Mouse (Mus musculus): ENCODE measurements around the gene Hoxb3. TPM values are rescaled to one million over a fixed set of nuclear protein-coding genes. Genes with fewer than 3 reads are reported as not detected.
A peak's percentile ranks its signal among the peaks of the same experiment; 100 is the strongest.

Gene Hoxb3
- polyA plus RNA-seq (2014; fragmentation: Nextera tagmentation; extraction: Ambion mirVana): 0.81 and 1.1 TPM in 2 replicates

DNA sequence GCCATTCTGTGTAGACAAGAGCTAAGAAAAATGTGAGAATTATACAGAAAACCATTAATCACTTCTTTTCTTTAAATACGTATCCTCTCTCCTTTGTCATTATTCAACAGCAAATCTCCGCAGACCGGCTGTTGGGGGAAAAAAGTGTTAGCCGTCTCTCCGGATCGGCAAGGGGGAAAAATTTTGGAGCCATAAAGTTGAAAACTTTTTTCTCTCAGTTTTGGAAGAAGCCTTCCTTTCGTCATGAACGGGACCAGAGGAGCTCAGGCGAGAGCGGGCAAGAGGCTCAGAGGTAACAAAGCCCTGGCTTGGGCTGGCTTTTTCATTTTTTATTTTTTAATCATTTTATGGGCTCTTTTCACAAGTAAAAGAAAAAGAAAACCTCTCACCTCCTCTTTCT lies at the start of gene Hoxb3:
TSS of gene Hoxb3 (plus strand) at position 173 of the 400 bp plus-strand sequence.
- 4% methylated on average over 10 of the region's 10 CpGs for WGBS
- peak within 1 kb of the TSS; percentile 15; the same call in 1 of the 2 replicates for H3K4me2 ChIP-seq (ENCODE audit: low read depth, low read length)
- DNase-seq (ENCODE audit: low spot score) (no peak), ATAC-seq (ENCODE audit: low read depth) (no peak)
- no peak within 1 kb of the TSS; the same call in 1 of the 2 replicates for H3K27ac ChIP-seq (replicated peaks; ENCODE audit: low read depth, low read length)
- H3K27me3 ChIP-seq (replicated peaks; ENCODE audit: control insufficient read depth, insufficient read depth, low read length): peaks cover 100% of the 10 kb centered on the region
- H3K36me3 ChIP-seq (ENCODE audit: control insufficient read depth, insufficient read depth, low read length): no peaks in the 10 kb centered on the region
- no peak within 1 kb of the TSS; the same call in 1 of the 2 replicates for H3K9ac ChIP-seq (ENCODE audit: low read depth, low read length)
- H3K4me3 ChIP-seq (ENCODE audit: low read depth, low read length): no peak within 1 kb of the TSS
- no peaks in the 10 kb centered on the region for H3K4me1 ChIP-seq (ENCODE audit: control insufficient read depth, insufficient read depth, low read length)
- no peaks in the 10 kb centered on the region for H3K9me3 ChIP-seq (ENCODE audit: control insufficient read depth, low read length)

DNA sequence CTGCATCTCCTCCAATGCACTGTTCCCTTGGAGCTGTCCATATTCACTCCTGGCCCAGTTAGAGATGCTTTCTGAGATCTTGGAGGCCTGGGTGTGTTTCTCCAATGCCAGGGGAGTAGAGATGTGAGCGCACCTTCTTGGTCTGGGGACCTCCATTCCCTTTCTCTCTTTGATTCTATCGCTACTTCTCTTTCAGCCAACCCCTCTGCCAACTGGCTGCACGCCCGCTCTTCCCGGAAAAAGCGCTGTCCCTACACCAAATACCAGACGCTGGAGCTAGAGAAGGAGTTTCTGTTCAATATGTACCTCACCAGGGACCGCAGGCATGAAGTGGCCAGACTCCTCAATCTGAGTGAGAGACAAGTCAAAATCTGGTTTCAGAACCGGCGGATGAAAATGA lies 48.7 kb upstream of the Hoxb3 start:
- H3K36me3 ChIP-seq (ENCODE audit: control insufficient read depth, insufficient read depth, low read length): no peaks in the 10 kb centered on the region
- no peak for DNase-seq (ENCODE audit: low spot score)
- no peak overlapping the region for H3K9ac ChIP-seq (ENCODE audit: low read depth, low read length)
- ATAC-seq (ENCODE audit: low read depth): no peak
- no peak overlapping the region for H3K27ac ChIP-seq (replicated peaks; ENCODE audit: low read depth, low read length)
- no peaks in the 10 kb centered on the region for H3K4me1 ChIP-seq (ENCODE audit: control insufficient read depth, insufficient read depth, low read length)
- peaks cover 100% of the 10 kb centered on the region for H3K27me3 ChIP-seq (replicated peaks; ENCODE audit: control insufficient read depth, insufficient read depth, low read length)
- H3K4me2 ChIP-seq (ENCODE audit: low read depth, low read length): no peak overlapping the region
- H3K9me3 ChIP-seq (ENCODE audit: control insufficient read depth, low read length): no peaks in the 10 kb centered on the region
- no peak overlapping the region for H3K4me3 ChIP-seq (ENCODE audit: low read depth, low read length)
- 5% methylated on average over 10 of the region's 10 CpGs for WGBS

GRCm38 (mm10) chr11:96275896-96276295 lies 47.2 kb upstream of the Hoxb3 start:
- 8% methylated on average over 4 of the region's 4 CpGs for WGBS
- no peak for ATAC-seq (ENCODE audit: low read depth)
- no peaks in the 10 kb centered on the region for H3K36me3 ChIP-seq (ENCODE audit: control insufficient read depth, insufficient read depth, low read length)

DNA sequence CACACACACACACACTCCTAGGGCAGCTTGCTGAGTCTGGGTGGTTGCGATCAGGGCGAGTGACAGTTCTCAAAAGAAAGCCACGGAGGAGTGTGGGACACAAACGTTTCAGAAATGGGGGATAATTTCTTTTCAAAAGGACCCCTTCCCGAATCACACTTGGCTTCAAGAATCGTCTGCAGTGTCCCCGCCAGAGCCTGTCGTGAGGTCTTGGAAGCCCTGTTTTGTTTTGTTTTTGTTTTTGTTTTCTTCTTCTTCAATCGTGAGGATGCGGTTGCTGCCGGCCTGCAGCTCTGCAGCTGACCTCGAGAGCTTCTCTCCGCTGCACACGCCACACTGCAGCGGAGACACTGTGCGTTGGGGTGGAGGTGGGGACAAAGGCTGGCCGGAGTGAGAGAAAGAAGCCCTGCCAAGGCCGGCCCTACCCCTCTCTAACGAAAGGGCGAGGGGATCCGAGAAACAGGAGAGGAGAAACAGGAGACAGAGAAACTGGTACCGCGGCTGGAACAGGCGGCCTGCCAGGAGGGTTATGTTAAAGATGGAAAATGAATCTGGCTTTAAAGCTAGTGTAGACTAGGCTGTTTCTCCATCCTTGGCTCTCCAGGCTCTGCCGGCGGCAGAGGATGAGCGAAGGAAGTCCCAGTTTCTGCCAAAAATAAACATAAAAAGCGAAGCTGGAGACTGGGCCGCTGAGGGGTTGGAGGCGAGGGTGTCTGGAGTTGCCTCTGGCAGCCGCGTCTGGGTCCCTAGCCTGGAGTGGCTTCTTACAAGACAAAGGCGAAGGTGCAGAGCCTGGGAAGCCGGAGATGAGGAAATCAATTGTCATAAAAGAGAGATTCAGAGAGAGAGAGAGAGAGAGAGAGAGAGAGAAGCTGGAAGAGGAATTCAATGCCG lies 45.7 kb upstream of the Hoxb3 start:
- 1% methylated on average over 35 of the region's 35 CpGs for WGBS
- no peak overlapping the region for H3K4me2 ChIP-seq (ENCODE audit: low read depth, low read length)

More at GRCm38 (mm10) chr11:96275896-96276295, 47.2 kb upstream of the Hoxb3 start:
- DNase-seq (ENCODE audit: low spot score): no peak
- no peaks in the 10 kb centered on the region for H3K9me3 ChIP-seq (ENCODE audit: control insufficient read depth, low read length)
- no peak overlapping the region for H3K4me3 ChIP-seq (ENCODE audit: low read depth, low read length)
- no peak overlapping the region for H3K9ac ChIP-seq (ENCODE audit: low read depth, low read length)
- no peak overlapping the region for H3K4me2 ChIP-seq (ENCODE audit: low read depth, low read length)
- H3K4me1 ChIP-seq (ENCODE audit: control insufficient read depth, insufficient read depth, low read length): no peaks in the 10 kb centered on the region
- no peak overlapping the region for H3K27ac ChIP-seq (replicated peaks; ENCODE audit: low read depth, low read length)
- peaks cover 100% of the 10 kb centered on the region for H3K27me3 ChIP-seq (replicated peaks; ENCODE audit: control insufficient read depth, insufficient read depth, low read length)

GRCm38 (mm10) chr11:96278324-96278723 lies 44.8 kb upstream of the Hoxb3 start:
- no peak overlapping the region for H3K4me3 ChIP-seq (ENCODE audit: low read depth, low read length)
- no peak overlapping the region for H3K4me2 ChIP-seq (ENCODE audit: low read depth, low read length)
- H3K9ac ChIP-seq (ENCODE audit: low read depth, low read length): no peak overlapping the region
- H3K9me3 ChIP-seq (ENCODE audit: control insufficient read depth, low read length): no peaks in the 10 kb centered on the region
- DNase-seq (ENCODE audit: low spot score) (no peak), ATAC-seq (ENCODE audit: low read depth) (no peak)
- WGBS: 17% methylated on average over 14 of the region's 14 CpGs
- no peaks in the 10 kb centered on the region for H3K36me3 ChIP-seq (ENCODE audit: control insufficient read depth, insufficient read depth, low read length)
- H3K4me1 ChIP-seq (ENCODE audit: control insufficient read depth, insufficient read depth, low read length): no peaks in the 10 kb centered on the region
- no peak overlapping the region for H3K27ac ChIP-seq (replicated peaks; ENCODE audit: low read depth, low read length)
- peaks cover 99% of the 10 kb centered on the region for H3K27me3 ChIP-seq (replicated peaks; ENCODE audit: control insufficient read depth, insufficient read depth, low read length)

More for the DNA sequence above, 45.7 kb upstream of the Hoxb3 start:
- H3K4me1 ChIP-seq (ENCODE audit: control insufficient read depth, insufficient read depth, low read length): no peaks in the 10 kb centered on the region
- no peak overlapping the region for H3K9ac ChIP-seq (ENCODE audit: low read depth, low read length)
- no peak for ATAC-seq (ENCODE audit: low read depth)
- no peak overlapping the region for H3K27ac ChIP-seq (replicated peaks; ENCODE audit: low read depth, low read length)
- H3K9me3 ChIP-seq (ENCODE audit: control insufficient read depth, low read length): no peaks in the 10 kb centered on the region
- DNase-seq (ENCODE audit: low spot score): no peak
- no peaks in the 10 kb centered on the region for H3K36me3 ChIP-seq (ENCODE audit: control insufficient read depth, insufficient read depth, low read length)
- H3K27me3 ChIP-seq (replicated peaks; ENCODE audit: control insufficient read depth, insufficient read depth, low read length): peaks cover 99% of the 10 kb centered on the region
- no peak overlapping the region for H3K4me3 ChIP-seq (ENCODE audit: low read depth, low read length)

- H3K4me3 ChIP-seq (ENCODE audit: low read depth, low read length): no peak overlapping the region
- H3K4me2 ChIP-seq (ENCODE audit: low read depth, low read length): no peak overlapping the region
- ATAC-seq (ENCODE audit: low read depth) (no peak; the same call in 1 of the 2 replicates), DNase-seq (ENCODE audit: low spot score) (peak; percentile 87)
- H3K4me1 ChIP-seq (ENCODE audit: control insufficient read depth, insufficient read depth, low read length): no peaks in the 10 kb centered on the region
- peaks cover 99% of the 10 kb centered on the region for H3K27me3 ChIP-seq (replicated peaks; ENCODE audit: control insufficient read depth, insufficient read depth, low read length)
- WGBS: under 1% methylated on average over 9 of the region's 9 CpGs
- no peaks in the 10 kb centered on the region for H3K36me3 ChIP-seq (ENCODE audit: control insufficient read depth, insufficient read depth, low read length)
- H3K9me3 ChIP-seq (ENCODE audit: control insufficient read depth, low read length): no peaks in the 10 kb centered on the region
- H3K27ac ChIP-seq (replicated peaks; ENCODE audit: low read depth, low read length): no peak overlapping the region
- no peak overlapping the region for H3K9ac ChIP-seq (ENCODE audit: low read depth, low read length)
These were observed 44.4 kb upstream of the Hoxb3 start for GRCm38 (mm10) chr11:96278773-96279172.

GRCm38 (mm10) chr11:96279421-96280233 lies 43.5 kb upstream of the Hoxb3 start:
- H3K4me3 ChIP-seq (ENCODE audit: low read depth, low read length): no peak overlapping the region
- H3K9me3 ChIP-seq (ENCODE audit: control insufficient read depth, low read length): no peaks in the 10 kb centered on the region
- H3K4me1 ChIP-seq (ENCODE audit: control insufficient read depth, insufficient read depth, low read length): peaks cover 3% of the 10 kb centered on the region; the same call in 1 of the 2 replicates
- H3K4me2 ChIP-seq (ENCODE audit: low read depth, low read length): no peak overlapping the region
- no peak overlapping the region for H3K27ac ChIP-seq (replicated peaks; ENCODE audit: low read depth, low read length)
- H3K9ac ChIP-seq (ENCODE audit: low read depth, low read length): no peak overlapping the region
- ATAC-seq (ENCODE audit: low read depth) (no peak), DNase-seq (ENCODE audit: low spot score) (no peak)
- H3K36me3 ChIP-seq (ENCODE audit: control insufficient read depth, insufficient read depth, low read length): no peaks in the 10 kb centered on the region
- peaks cover 99% of the 10 kb centered on the region for H3K27me3 ChIP-seq (replicated peaks; ENCODE audit: control insufficient read depth, insufficient read depth, low read length)
- WGBS: 3% methylated on average over 31 of the region's 31 CpGs
